Mouse (Mus musculus) frontal cortex, postnatal 14 days (tissue): ENCODE measurements around the gene Lrrc31.
"Not testable (repeated sequence)": the region's sequence is repeated elsewhere in the genome, so short reads cannot be mapped to it uniquely, and the experiment has no call there.

Experiments
- DNase-seq, 2 experiments: peaks; one replicate each; pipeline ENCODE4 v3.0.0; 2022; ENCODE audit warnings: low spot score in 2 of 2

The Lrrc31 gene

DNA sequence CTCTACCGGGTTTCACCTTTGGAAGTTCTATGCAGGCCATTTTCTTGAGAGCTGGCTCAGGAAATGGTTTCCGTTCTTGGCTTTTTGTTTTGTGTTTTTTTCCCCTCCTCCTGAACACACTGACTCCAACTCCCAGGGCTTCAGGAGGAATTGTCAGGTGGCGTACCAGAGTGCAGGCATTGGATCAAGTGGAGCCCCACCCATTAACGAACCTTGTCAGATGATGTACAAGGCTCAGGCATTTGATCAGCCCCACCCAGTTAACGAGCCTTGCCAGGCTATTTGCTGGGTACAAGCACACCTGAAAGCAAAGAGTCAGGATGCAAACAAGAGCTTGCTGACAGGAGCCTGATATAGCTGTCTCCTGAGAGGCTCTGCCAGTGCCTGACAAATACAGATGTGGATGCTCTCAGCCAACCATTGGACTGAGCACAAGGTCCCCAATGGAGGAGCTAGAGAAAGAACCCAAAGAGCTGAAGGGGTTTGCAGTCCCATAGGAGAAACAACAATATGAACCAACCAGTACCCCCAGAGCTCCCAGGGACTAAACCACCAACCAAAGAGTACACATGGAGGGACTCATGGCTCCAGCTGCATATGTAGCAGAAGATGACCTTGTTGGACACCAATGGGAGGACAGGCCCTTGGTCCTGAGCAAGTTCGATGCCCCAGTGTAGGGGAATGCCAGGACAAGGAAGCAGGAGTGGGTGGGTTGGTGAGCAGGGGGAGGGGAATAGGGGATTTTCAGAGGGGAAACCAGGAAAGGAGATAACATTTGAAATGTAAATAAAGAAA is at the start of gene Lrrc31:
Gene Lrrc31 (minus strand): TSS at position 133 of the 795 bp plus-strand sequence.
- not testable (repeated sequence) for DNase-seq

DNA sequence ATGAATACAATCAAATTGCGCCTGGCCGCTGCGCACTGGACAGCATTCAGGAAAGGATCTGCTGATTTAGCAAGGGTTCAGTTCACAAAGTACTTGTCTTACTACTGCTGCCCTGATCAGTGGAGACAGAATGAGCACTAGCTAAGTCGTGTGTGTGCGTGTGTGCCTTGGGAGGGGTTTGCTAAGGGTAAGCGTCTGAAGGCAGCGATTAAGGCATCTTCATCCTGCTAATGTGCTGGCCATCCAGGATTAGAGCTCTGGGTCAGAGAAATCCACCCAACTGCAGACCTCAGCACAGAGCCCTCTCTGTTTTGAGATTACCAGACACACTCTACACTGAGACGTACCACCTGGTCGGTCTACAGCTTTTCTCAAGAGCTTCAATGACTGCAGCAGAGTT is 48.7 kb upstream of the Lrrc31 start:
- DNase-seq, result no peak

DNA sequence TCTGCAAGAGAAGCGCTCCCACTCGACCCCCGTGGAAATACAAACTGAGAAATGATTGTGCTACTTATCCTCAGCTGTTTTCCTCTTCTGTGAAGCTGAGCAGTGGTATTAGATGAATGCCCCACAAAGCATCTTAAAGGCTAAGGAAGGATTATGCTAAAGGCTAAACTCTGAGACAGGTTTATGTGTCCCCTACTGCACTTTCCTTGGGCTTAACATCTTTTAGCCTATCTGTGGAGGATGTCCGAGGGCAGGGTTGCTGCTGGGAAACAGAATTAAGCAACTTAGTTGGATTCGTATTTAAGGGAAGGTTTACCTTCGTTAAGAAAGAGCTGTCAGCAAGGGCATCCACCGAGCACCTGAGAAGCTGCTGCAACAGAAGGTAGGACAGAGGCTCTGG is 46.4 kb upstream of the Lrrc31 start, which contains the start of gene Samd7:
Gene Samd7 (plus strand): TSS at position 288 of the 400 bp plus-strand sequence.
- DNase-seq, result no peak

DNA sequence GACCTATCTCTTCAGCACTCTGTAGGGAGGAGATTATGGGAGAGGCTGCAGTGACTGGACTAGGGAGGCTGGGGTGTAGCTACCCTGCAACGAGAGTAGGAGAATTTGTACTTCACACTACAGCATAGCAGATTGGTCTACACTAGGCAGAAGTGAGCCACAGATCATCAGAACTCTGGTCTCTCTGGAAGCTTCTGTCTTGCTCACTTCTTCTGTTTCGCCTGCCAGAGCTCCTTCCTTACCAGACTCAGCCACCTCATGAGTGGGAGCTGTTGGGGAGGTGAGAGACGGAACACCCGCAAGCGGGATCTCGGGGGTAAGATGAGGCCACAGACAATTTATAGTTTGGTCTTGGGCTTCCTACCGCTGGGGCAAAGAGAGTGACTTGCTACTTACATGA is 43.2 kb upstream of the Lrrc31 start:
- DNase-seq, result no peak

DNA sequence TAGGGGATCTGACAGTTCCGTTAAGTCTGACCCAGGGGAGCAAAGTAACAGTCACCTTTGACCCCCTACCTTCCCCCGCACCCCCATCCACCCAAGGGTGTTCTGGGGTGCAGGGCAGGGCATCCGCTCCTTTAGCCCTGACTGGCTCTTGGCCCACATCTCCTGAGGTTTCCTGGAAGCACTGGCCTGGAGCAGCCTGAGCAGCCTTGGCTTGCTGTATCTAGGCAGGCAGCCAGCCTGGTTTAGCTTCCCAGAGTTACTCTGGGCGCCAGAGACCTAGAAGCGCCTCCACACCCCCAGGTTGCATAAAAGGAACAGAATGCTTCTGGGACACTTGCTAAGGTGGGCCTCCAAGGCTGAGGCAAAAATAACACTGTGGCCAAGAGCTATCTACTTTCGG is 41.7 kb upstream of the Lrrc31 start:
- DNase-seq, result peak in 1 of 2 experiments; percentile 17

DNA sequence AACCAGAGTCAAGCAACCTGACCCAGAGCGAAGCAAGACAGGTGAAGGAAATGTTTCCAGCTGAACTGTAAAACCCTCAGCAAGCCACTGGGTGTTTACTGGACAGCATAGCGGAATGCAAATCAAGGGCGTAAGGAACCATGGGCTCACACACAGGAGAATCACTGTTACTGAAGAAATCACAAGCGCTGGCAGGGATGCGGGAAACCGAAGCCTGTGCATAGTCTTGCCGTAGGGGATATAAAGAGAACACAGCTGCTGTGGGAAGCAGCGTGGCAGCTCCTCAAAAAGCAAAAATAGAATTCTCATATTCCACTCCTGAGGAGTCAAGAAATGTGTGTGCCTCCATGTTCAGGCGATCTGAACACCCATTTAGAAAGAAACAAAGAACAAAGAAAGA is 37.2 kb upstream of the Lrrc31 start:
- peak; percentile 37 to 50 for DNase-seq

DNA sequence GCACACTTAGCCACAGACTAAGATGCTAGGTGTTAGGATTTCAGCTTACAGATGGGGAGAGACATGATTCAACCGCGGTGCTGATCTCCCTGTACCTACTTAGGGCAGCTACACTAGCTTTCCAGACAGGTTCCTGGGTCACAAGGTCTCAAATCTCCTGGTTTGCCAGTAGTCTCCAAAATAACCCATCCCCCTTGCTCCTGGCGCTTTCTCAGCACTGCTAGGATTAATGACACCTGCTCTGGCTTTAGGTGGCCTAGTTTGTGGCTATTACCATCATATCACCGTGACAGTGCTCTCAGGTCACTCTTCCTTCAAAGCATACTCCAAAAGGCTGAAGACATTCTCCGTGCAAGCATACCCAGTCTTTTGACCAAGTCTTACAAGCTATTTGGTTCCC is 29.4 kb upstream of the Lrrc31 start:
- no peak for DNase-seq

DNA sequence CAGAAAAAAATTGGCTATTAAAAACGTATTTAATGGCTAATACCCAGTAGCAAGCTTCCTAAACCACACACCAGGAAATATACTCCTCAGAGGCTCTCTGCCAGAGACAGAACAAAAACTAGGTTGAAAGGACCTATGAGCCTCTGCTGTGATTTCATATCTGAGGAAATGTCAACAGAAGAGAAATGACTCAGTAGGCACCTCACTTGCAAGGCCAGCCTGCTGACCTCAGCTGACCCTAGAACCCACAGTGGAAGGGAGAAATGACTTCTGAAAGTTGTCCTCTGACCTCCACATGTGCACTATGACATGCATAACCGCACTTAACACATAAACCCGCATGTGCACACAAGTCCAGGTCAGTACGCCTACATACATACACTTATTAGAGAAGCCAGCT is 27.6 kb upstream of the Lrrc31 start:
- no peak for DNase-seq

DNA sequence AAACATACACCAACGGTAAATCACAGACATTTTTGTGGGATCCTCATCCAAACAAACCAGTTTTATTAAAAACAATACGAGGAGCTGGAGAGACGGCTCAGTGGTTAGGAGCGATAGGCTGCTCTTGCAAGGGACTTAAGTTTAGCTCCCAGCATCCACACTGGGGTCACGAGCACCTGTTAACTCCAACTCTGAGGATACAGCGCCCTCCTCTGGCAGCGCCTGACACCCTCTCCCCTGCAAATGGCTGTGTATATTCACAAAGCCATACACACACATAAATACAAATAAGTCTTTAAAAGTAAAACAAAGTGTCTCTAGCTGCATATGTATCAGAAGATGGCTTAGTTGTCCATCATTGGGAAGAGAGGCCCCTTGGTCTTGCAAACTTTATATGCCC is 25.9 kb upstream of the Lrrc31 start:
- DNase-seq, result no peak

DNA sequence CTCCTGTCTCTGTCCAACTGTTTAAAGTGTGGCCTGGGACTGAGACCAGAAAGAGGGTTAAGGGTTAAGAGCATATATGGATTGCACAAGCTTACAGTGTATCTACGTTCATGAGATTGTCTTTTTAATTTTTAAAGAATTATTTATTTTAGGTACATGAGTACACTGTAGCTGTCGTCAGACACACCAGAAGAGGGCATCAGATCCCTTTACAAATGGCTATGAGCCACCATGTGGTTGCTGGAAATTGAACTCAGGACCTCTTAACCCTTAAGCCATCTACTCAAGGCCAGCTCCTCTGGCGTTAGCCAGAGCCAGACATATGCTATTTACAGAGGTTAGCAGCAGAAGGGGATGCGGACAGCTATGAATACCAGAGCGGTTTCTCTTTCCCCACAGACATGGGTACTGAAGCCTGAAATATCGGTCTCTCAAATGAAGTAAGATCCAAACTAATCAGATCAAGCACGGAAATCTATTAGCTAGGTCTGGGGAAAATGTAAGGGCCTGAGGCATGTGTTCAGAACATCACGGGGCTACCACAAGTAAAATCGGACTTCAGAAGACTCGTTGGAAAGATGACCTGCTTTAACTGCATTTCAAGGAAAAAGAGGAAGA is 25.3 kb upstream of the Lrrc31 start:
- DNase-seq, result no peak

DNA sequence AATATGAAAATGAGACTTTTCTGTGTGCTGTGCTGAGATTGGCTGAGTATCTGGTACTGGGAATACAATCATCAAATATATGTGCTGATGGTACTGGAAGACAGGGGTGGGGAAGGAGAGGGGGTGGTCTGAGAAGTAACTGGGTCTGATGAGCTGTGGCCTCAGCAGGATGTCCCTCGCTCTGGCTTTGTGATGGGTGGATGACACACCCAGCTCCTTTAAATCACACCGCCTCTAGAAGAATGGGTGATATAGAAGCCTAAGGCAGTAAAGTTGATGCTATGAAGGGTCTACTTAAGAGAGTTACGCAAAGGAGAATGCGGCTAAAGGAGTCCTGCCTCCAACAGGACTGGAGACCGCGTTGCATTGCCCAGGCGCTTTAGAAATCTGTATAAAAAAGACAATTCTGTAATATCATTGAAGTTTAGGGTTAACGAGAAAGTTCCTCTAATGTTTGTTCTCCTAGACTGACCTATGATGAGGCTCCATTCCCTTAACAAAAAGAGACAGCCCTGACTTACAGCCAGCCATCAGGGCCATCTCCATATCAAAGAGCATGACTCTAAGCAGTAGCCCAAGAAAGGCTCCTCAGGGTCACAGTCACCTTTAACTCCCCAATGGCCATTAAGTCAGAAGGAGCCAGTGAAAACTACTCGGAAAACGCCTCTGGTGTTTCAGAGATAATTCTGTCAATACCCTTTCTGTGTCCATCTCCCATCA is 24.6 kb upstream of the Lrrc31 start:
- DNase-seq, result no peak

DNA sequence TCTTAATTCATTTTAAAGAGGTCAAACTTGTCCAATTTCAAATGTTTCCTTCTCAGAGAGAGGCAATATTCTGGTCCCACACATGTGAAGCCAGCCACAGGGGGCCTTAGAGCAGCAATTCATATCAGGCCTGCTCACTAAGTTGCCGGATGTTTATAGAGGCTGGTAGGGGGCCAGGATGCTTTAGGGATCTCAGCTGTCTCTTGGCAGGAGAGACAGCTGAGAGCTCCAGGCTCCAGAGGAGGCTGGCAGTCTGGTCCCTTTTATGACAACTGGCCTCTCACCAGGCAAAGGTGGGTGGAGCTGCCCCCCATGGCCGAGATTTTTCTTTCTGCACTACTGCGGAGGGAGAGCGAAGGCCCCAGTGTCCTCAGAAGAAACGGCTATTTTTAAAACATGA is 23.5 kb upstream of the Lrrc31 start:
- no peak for DNase-seq

DNA sequence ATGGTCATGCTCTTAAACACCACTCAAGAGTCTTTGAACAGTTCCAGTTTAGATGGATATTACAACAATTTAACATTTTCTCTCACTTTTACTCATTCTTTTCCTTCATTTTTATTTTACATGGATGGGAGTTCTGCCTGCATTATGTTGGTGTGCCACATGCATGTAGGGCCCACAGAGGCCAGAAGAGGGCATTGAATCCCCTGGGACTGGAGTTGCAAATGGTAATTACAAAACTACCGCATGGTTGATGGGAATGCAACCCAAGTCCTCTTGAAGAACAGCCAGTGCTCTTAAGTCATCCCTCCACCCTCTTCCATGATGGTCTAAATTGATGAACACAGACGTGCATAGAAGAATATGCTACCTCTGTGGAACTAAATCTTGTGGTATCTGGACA is 22.8 kb upstream of the Lrrc31 start:
- no peak for DNase-seq

DNA sequence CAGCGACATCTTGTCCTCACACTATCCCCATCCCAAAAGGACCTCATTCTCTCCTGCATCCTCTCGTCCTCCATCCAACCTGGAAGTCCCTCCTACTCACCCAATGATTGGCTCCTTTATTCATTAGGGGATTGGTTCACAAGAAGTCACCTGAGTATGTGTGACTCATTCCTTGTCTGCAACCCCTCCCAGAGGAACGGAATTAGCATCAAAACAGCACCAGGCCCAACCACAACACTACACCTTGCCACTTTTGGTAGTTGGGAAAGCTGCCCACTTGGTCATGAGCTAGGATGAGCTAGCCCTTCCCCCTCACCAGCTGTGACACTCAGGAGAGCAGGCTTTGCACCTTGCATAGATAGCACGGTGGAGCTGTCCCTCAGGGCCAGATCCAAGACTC is 22.4 kb upstream of the Lrrc31 start:
- DNase-seq, result no peak

DNA sequence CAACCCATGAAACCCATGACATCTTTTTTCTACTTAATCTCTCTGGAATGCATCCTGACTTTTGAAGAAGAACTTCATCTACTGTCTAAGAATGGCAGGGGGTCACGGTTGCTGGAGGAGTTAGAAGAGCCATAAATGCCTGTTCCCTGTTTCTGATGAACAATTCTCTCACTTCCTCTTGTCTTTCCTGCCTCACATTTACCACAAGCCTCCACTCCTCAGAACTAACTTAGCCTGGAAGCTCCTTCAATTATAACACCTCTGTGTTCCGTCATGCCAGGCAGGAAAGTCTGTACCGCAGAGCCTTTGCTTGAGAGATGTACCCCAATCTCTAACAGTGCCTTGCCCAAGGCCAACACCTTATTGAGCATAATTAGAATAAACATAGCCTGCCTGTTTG is 19.0 kb upstream of the Lrrc31 start:
- no peak for DNase-seq

DNA sequence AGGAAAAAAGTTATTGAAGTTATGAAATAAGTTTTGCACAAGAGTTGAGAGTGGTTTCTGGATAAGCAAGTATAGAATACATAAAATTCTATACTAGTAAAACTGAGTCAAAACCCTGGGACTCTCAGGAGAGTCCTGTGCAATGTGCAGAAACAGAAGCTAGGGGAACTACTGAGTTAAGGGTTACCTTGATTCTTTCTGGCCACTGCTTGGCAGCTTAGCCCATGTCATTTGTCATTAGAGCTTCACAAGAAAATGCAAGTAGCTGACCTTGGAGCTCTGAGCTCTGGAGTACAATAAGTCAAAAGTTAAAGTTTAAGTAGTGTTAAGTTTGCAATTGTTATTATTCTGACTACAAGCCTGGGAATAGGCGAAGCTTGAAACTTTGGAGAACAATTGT is 13.7 kb upstream of the Lrrc31 start:
- DNase-seq, result no peak

DNA sequence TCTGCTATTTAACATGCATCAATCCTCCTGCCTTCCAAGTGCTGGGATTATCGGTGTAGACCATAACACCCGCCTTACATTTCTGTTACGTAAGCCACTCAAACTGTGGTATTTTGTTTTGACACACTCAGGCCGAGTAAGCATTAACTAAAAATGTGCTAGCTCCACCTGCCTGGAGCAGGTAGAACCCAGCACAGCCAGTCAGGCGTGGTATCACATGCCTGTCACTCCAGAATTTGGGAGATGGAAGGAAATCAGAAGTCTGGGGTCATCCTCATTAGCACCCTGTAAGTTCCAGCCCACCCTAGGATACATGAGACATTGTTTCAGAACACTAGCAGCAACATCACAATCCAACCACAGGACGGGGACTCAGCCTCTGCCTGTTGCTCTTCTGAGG is 10.5 kb upstream of the Lrrc31 start:
- DNase-seq, result no peak

DNA sequence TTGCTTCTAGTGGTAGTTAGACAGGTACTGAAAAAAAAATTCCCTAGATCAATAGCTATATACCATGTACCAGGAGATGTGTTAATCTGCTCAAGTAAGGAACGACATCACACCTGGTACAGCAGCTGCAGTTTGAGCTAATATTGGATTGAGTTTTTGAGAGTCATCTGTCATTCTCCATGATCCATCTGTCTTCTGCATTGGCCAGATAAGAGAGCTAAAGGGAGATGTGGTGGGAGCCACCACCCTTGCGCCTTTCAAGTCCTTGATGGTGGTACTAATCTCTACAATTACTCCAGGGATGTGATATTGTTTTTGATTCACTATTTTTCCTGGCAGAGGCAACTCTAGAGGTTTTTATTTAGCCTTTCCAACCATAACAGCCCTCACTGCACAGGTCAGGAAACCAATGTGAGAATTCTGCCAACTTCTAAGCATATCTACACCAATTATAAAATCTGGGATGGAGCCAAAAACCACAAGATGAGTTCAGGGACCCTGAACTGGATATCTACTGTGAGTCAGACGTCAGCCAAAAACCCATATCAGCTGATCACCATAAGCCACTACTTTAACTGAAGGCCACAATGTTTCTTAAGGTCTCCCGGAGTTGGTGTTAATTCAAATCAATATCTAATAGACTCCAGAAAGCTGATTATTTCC is 7.1 kb upstream of the Lrrc31 start:
- DNase-seq, result no peak

DNA sequence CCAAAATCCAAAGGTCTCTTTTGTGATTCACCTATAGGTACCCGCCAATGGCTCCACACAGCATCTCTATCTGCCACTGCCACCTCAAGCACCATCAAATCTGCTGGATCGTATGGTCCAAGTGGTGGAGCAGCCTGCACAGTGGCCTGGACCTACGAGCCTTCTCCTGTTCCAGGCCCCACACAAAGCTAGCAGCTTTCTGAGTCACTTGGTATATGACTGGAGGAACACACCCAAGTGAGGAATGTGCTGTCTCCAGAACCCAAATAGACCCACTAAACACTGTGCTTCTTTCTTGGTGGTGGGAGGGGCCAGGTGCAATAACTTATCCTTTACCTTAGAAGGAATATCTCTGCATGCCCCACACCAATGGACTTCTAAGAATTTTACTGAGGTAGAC is 6.3 kb upstream of the Lrrc31 start:
- DNase-seq, result no peak

DNA sequence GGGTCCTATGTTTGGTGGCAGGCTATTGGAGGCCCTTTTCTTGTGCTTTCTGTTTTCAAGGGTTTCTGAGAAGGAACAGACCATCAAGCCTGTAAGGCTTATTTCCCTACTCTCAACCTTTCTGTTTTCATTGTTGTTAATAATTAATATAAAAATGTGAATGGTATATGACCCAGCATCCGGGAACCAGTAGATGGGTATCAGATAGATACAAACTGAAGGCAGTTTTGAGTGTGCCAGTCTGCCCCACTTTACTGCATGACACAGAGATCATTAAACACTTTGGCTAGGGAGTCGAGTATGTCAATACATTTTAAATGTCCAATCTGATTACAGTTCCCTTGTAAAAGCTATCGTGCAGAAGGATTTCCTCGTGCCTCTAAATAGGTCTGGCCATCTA is 1.8 kb downstream of the Lrrc31 start:
- no peak for DNase-seq

DNA sequence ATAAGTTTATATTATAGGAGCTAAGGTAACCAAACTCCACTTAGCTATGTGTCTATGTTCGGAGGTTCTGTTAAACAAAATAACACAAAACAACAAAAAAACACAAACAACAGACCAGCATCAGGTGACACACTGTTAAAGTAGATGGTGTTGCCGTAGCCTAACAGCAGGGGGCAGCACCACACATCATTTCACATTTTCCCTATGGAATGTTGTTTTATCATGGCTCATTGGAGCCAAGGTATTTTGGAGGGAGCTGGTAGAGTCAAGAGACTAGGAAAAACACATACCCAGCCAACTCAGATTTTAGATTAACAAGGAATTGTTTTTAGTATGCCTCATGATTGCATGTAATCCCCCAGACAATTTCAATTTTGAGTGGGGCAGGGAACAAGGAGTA is 3.3 kb downstream of the Lrrc31 start:
- peak; percentile 11 to 61 for DNase-seq

DNA sequence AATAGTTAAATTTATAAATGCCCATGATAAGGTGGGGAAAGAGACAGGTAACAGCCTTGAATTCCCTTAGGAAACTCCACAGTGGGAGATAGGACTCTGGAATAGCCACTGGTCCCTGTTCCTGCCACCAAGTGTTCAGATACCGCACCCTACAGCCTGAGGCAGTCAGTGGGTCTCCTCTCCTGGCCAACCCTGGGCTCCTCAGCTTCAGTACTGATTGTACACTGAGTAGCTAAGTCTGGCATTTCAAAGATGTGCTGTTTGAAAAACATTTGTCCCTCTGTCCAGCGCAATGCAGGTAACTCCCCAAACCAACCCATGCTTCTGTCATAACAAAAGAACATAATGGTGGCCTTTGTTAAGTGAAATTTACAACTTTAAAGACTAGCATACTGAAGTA is 4.0 kb downstream of the Lrrc31 start:
- no peak for DNase-seq
